Mouse (Mus musculus) liver, adult 2 months (tissue): ENCODE data around the gene Serinc5. TPM values are rescaled to one million over a fixed set of nuclear protein-coding genes. Genes with fewer than 3 reads are reported as not detected.

ENCODE experiments used
- DNase-seq: peaks from one replicate; pipeline ENCODE4 v3.0.0-alpha.2; 2011; ENCODE audit warnings: low read depth, low spot score; ENCODE audit errors: extremely low read depth
- H3K27ac ChIP-seq: fragments of 200-500 bp; replicated peaks from 2 replicates; pipeline ENCODE4 v1.5.1; 2012; ENCODE audit warnings: low read depth, mild to moderate bottlenecking, control low read depth, inconsistent platforms, low read length; ENCODE audit not compliant: insufficient read depth
- H3K27me3 ChIP-seq: fragments of 200-500 bp; 2 replicates; pipeline ENCODE4 v1.6.1; 2012; ENCODE audit warnings: mild to moderate bottlenecking, moderate library complexity, low read length, inconsistent platforms; ENCODE audit not compliant: control insufficient read depth, insufficient read depth
- H3K36me3 ChIP-seq: fragments of 200-500 bp; 2 replicates; pipeline ENCODE4 v1.6.1; 2012; ENCODE audit warnings: low read length, inconsistent platforms; ENCODE audit not compliant: control insufficient read depth, insufficient read depth
- H3K4me1 ChIP-seq: fragments of 200-500 bp; 2 replicates; pipeline ENCODE4 v1.6.1; 2011; ENCODE audit warnings: low read length; ENCODE audit not compliant: control insufficient read depth, insufficient read depth
- H3K4me3 ChIP-seq: fragments of 200-500 bp; 2 replicates; pipeline ENCODE4 v1.5.1; 2011; ENCODE audit warnings: low read depth, mild to moderate bottlenecking, control low read depth, low read length, moderate library complexity; ENCODE audit not compliant: insufficient read depth
- H3K79me2 ChIP-seq: fragments of 200-500 bp; 2 replicates; pipeline ENCODE4 v1.6.1; 2012; ENCODE audit warnings: inconsistent platforms, mild to moderate bottlenecking, low read length, moderate library complexity; ENCODE audit not compliant: control insufficient read depth, insufficient read depth
- H3K9ac ChIP-seq: fragments of 200-500 bp; 2 replicates; pipeline ENCODE4 v1.6.1; 2012; ENCODE audit warnings: low read depth, mild to moderate bottlenecking, control low read depth, inconsistent platforms, low read length
- CTCF ChIP-seq: fragments of 200-500 bp; IDR thresholded peaks from 2 replicates; pipeline ENCODE4 v1.5.1; 2011; ENCODE audit warnings: low read depth, low read length, control low read depth
- POLR2A ChIP-seq: fragments of 200-500 bp; IDR thresholded peaks from 2 replicates; pipeline ENCODE4 v1.6.1; 2011; ENCODE audit warnings: low read length, control low read depth; ENCODE audit not compliant: insufficient read depth; ENCODE audit errors: extremely low read depth
- WGBS: fragments of 180-500 bp; shearing (Covaris S2); methylation state at CpG from one replicate; pipeline ENCODE4 v1.1.7; 2018; 5-methylcytosine and 5-hydroxymethylcytosine counted together
- polyA plus RNA-seq: library from polyadenylated mRNA; depleted of rRNA; stranded (reverse); fragments of >200 nt; gene quantifications from 2 replicates; pipeline ENCODE4 v1.2.3, GENCODE M21; 2012
- total RNA-seq: library from RNA; depleted of rRNA; stranded (reverse); fragments of >200 nt; gene quantifications from 2 replicates; pipeline ENCODE4 v1.2.3, GENCODE M21; 2014

Serinc5 gene
- total and polyA plus RNA-seq, 2 experiments, result 14.3 to 18.0 TPM

DNA sequence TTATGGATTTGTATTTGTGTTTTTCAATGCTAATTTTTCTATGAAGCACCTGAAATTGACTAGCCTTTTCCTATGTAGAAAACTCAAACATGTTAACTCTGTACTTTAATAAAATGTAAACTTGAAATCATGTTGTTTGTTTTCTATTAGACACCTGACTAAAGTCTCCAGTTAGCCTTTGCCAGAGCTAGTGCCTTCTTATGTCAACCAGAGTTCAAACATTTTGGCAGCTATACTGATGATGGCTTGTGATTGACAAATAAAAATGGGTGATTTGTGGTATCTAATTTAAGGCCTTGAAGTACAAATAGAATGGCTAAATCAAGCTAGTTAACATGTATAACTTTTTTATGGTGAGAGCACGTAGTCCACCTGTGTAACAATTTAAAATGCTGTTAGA is 100.9 kb downstream of the Serinc5 start:
- Histone ChIP-seq H3K9ac (no peak overlapping the region), H3K27me3 (no peaks in the 10 kb centered on the region), H3K4me3 (no peak overlapping the region), H3K27ac (no peak overlapping the region), H3K4me1 (peaks cover 3% of the 10 kb centered on the region; the same call in 1 of the 2 replicates), H3K79me2 (no peaks in the 10 kb centered on the region), H3K36me3 (0 out of 2 replicates have a peak, but pooled peaks cover 1% of the 10 kb centered on the region)
- DNase-seq, result peak; percentile 91
- 57% methylated on average over 1 of the region's 1 CpGs for WGBS
- TF ChIP-seq POLR2A (no peak), CTCF (no peak)

DNA sequence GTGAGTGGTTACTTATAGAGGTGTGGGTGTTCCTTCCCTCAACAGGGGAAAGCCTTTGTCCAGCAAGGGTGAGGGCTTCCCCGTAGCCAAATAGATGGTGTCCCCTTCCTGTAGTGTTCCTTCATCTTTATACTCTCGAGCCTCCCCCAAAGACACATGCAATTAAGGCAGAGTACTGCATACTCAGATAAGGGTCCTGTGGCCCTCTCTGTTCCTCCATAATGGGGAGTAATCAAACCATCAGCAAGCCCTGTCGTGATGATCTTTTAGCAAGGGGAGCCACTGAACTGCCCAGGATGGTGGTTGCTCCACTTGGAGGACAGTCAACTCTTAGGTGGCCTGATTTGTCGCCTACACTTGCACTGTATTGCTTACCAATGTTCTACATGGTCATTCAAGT is 101.7 kb downstream of the Serinc5 start:
- TF ChIP-seq POLR2A, result no peak
- TF ChIP-seq CTCF, result no peak
- no peak overlapping the region for H3K27ac ChIP-seq
- H3K36me3 ChIP-seq, result 0 out of 2 replicates have a peak, but pooled peaks cover 1% of the 10 kb centered on the region
- DNase-seq, result no peak
- no peak overlapping the region for H3K4me3 ChIP-seq
- WGBS, result 92% methylated on average over 4 of the region's 4 CpGs
- peaks cover 3% of the 10 kb centered on the region; the same call in 1 of the 2 replicates for H3K4me1 ChIP-seq
- H3K9ac ChIP-seq, result no peak overlapping the region
- no peaks in the 10 kb centered on the region for H3K79me2 ChIP-seq
- no peaks in the 10 kb centered on the region for H3K27me3 ChIP-seq

DNA sequence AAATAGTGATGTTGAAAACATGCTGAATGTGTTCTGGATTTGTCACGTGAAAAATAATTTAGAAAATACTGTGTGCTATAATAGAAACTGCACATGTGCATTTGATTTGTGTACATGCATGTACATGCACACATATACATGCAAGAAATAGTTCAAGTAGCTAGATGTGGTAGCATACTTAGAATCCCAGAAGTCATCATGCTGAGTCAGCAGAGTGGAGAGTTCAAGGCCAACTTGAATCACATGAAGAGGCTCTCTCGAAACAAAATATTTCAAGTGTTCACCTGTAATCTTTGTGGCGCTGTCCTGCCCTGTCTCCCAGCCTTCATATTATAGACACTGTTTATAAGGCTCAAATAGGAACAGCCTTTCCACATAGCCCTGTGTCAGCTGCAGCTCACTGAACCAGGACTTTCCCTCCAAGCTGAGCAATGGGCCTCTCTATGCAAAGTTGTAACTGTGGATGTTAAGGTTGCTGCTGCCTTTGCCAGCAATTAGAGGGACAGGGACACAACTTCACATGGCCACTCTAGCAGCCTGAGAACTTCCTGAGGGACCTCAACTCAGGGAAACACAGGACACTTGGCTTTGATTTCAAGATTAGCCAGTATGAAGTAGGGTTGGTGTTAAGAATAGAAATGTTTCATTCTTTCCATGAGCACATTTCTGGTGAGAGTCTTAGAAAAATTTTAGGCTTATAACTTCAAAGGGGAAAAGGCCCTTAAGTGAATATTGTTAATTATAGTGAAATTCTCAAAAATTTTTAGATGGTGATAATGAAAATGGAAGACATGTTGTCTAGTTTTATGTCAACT is 107.2 kb downstream of the Serinc5 start:
- TF ChIP-seq CTCF, result no peak
- no peak for TF ChIP-seq POLR2A
- Histone ChIP-seq H3K27ac (no peak overlapping the region), H3K79me2 (no peaks in the 10 kb centered on the region), H3K4me1 (no peaks in the 10 kb centered on the region), H3K4me3 (no peak overlapping the region), H3K36me3 (no peaks in the 10 kb centered on the region), H3K9ac (no peak overlapping the region), H3K27me3 (no peaks in the 10 kb centered on the region)
- DNase-seq, result no peak
- 89% methylated on average over 3 of the region's 3 CpGs for WGBS

DNA sequence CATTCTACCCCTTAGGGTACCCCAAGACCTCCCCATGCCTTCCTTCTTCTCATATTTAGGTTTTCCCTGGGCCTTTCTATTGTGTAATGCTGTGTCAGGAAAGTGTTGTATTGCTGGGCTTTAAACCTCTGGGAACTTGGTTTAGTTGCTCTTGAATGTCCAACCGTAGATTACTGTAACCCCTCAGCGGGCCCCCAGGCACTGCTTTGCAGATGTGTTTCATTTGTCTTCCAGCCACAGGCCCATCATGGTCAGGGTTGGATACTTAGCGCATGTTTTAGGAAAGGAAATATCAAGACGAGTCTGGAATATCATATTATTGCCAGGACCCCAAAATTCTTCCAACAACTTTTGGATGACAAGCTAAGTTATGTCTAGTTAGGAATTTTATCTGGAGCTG is 110.1 kb downstream of the Serinc5 start:
- no peaks in the 10 kb centered on the region for H3K79me2 ChIP-seq
- no peak overlapping the region for H3K9ac ChIP-seq
- TF ChIP-seq CTCF (no peak), POLR2A (no peak)
- H3K4me3 ChIP-seq, result no peak overlapping the region
- H3K36me3 ChIP-seq, result no peaks in the 10 kb centered on the region
- no peak for DNase-seq
- H3K27ac ChIP-seq, result no peak overlapping the region
- H3K27me3 ChIP-seq, result no peaks in the 10 kb centered on the region
- H3K4me1 ChIP-seq, result no peaks in the 10 kb centered on the region
- 92% methylated on average over 4 of the region's 4 CpGs for WGBS

DNA sequence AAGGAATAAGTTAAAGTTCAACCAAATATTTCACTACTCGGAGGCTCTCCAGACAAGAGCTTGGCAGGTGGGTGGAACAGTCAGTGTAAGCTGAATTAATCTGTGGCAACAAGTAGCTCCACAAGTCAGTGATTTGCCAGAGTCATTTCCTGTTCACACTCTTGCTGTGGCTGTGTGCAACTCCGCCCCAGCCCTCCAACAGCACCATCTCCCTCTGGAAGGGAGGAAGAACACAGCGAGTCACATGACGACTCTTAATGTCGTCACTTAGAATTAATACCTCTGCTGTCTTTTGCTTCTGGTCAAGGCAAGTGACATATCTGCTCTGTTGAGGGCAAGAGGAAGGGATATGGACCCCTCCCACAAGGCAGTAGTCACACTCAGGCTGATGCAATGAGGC is 111.5 kb downstream of the Serinc5 start:
- Histone ChIP-seq H3K4me1 (no peaks in the 10 kb centered on the region), H3K27me3 (no peaks in the 10 kb centered on the region), H3K27ac (no peak overlapping the region), H3K79me2 (no peaks in the 10 kb centered on the region), H3K36me3 (no peaks in the 10 kb centered on the region), H3K9ac (no peak overlapping the region), H3K4me3 (no peak overlapping the region)
- 52% methylated on average over 5 of the region's 5 CpGs for WGBS
- TF ChIP-seq CTCF (no peak), POLR2A (no peak)
- no peak for DNase-seq

DNA sequence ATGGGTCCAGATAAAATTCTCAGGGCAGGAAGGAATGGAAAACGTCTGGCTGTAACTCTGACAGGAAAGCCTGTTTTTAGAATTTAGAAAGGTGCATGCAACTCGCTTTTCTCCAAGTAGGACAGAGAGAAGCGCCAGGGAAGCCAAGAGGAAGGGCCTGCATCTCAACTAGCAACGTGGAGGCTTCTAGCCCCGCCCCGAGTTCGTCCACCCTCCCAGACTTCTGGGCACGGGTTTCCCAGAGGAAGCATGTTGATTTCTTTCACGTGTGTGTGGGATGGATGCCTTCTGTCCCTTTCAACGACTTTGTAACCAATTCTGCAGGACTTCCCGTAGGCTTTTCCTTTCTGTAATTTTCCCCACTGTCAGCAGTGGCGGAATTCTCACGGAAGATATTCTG is 118.9 kb downstream of the Serinc5 start:
- Histone ChIP-seq H3K27ac (no peak overlapping the region), H3K36me3 (no peaks in the 10 kb centered on the region), H3K27me3 (no peaks in the 10 kb centered on the region), H3K79me2 (no peaks in the 10 kb centered on the region), H3K4me3 (no peak overlapping the region), H3K9ac (no peak overlapping the region), H3K4me1 (no peaks in the 10 kb centered on the region)
- TF ChIP-seq POLR2A, result no peak
- no peak for TF ChIP-seq CTCF
- DNase-seq, result no peak
- WGBS, result 70% methylated on average over 13 of the region's 13 CpGs
